Mouse (Mus musculus): Measurements from ENCODE around the gene Cnpy3. TPM values are rescaled to one million over a fixed set of nuclear protein-coding genes. Genes with fewer than 3 reads are reported as not detected.
A peak's percentile ranks its signal among the peaks of the same experiment; 100 is the strongest.

Gene Cnpy3
- polyA plus RNA-seq, 1 experiment from 2014 or later = 65.8 TPM

GRCm38 (mm10) chr17:46706375-46707089 is 45.5 kb downstream of the Cnpy3 start:
- Histone ChIP-seq H3K27me3 (replicated peaks; ENCODE audit: low read depth, poor library complexity, severe bottlenecking) (no peaks in the 10 kb centered on the region), H3K9me3 (no peaks in the 10 kb centered on the region), H3K36me3 (replicated peaks) (peaks cover 8% of the 10 kb centered on the region), H3K4me3 (peak overlapping the region; percentile 32), H3K27ac (replicated peaks) (no peak overlapping the region), H3K4me1 (peaks cover 46% of the 10 kb centered on the region)
- no peak for DNase-seq (ENCODE audit: low spot score)
- WGBS = 93% methylated on average over 14 of the region's 14 CpGs

GRCm38 (mm10) chr17:46704887-46705835 is 46.9 kb downstream of the Cnpy3 start, which contains the start of gene Ppp2r5d:
TSS of gene Ppp2r5d (minus strand) at chr17:46705111.
- Histone ChIP-seq H3K27me3 (replicated peaks; ENCODE audit: low read depth, poor library complexity, severe bottlenecking) (no peaks in the 10 kb centered on the region), H3K9me3 (no peaks in the 10 kb centered on the region), H3K27ac (replicated peaks) (peak within 1 kb of the TSS; percentile 94), H3K4me3 (peak within 1 kb of the TSS; percentile 94), H3K36me3 (replicated peaks) (peaks cover 22% of the 10 kb centered on the region), H3K4me1 (peaks cover 45% of the 10 kb centered on the region)
- WGBS = 1% methylated on average over 48 of the region's 48 CpGs
- DNase-seq (ENCODE audit: low spot score) = peak; percentile 97

DNA sequence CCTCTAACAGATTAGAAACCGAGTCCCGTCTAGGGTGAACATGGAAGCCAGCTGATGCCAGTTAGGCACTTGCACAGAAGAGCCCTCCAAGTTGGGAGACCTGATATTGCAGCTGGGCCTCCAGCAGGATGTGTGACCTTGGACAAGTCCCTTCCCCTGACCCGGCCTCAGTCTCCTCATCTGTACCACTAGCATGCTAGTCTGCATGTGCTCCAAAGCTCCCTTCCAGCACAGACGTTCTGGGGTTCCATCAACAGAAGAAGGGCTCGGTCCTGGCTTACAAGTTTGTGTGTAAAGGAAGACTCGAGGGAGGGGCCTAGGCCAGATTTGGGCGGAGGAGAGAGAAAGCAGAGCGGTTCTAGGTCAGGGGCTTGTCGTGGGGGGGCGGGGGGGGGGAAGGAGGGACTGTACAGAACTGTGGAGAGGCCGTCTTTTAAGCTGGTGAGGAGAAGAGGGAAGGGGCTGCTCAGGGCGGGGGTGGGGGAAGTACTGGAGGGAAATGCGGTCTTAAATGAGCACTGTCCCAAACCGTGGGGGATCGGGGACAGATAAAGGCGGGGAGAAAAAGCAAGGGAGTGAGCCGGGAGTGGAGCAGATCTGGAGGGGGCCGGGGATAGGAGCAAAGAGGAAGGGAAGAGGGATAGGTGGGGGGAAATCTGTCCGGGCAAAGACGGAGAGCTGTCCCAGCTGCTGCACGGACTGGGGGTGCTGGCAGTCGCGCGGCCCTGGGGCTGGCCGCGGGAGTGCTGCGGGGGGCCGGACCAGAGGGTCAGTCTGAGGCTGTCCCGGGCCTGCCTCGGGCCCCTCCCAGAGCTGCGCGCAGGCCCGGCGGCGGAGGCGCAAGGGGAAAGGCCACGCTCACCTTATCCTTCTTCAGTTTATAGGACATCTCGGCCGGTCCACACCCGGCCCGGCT is 47.8 kb downstream of the Cnpy3 start:
- Histone ChIP-seq H3K9me3 (no peaks in the 10 kb centered on the region), H3K36me3 (replicated peaks) (peaks cover 31% of the 10 kb centered on the region), H3K4me3 (peak overlapping the region; percentile 94), H3K27ac (replicated peaks) (peak overlapping the region; percentile 94), H3K27me3 (replicated peaks; ENCODE audit: low read depth, poor library complexity, severe bottlenecking) (no peaks in the 10 kb centered on the region), H3K4me1 (peaks cover 45% of the 10 kb centered on the region)
- DNase-seq (ENCODE audit: low spot score) = no peak
- WGBS = 5% methylated on average over 41 of the region's 41 CpGs

GRCm38 (mm10) chr17:46702506-46702905 is 49.5 kb downstream of the Cnpy3 start:
- 93% methylated on average over 5 of the region's 5 CpGs for WGBS
- no peaks in the 10 kb centered on the region for H3K27me3 ChIP-seq (replicated peaks; ENCODE audit: low read depth, poor library complexity, severe bottlenecking)
- peak overlapping the region; percentile 94; the same call in 1 of the 2 replicates for H3K4me3 ChIP-seq
- H3K4me1 ChIP-seq = peaks cover 45% of the 10 kb centered on the region
- H3K27ac ChIP-seq (replicated peaks) = no peak overlapping the region
- H3K36me3 ChIP-seq (replicated peaks) = peaks cover 48% of the 10 kb centered on the region
- H3K9me3 ChIP-seq = no peaks in the 10 kb centered on the region
- no peak for DNase-seq (ENCODE audit: low spot score)

DNA sequence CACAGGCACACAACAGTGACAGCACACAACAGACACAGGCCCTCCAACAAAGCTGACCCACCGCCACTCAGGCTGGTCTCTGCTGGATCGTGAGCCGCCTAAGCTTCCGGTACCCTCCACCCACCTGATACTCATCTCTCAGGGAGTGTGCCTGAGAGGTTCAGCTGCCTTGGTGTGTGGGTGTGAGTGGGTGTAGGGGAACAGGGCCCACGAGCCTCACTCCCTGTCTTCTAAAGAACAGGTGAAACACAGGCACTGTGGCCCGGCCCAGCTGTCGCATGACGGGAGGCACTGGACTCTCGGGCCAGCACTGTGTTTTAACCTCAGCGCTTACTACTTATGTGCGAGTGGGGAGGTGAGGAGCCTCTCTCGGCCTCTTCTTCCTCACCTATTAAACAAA is 49.9 kb downstream of the Cnpy3 start:
- DNase-seq (ENCODE audit: low spot score) = no peak
- Histone ChIP-seq H3K4me1 (peaks cover 45% of the 10 kb centered on the region), H3K9me3 (no peaks in the 10 kb centered on the region), H3K27me3 (replicated peaks; ENCODE audit: low read depth, poor library complexity, severe bottlenecking) (no peaks in the 10 kb centered on the region), H3K36me3 (replicated peaks) (peaks cover 52% of the 10 kb centered on the region), H3K4me3 (no peak overlapping the region; the same call in 1 of the 2 replicates), H3K27ac (replicated peaks) (no peak overlapping the region)
- 89% methylated on average over 12 of the region's 12 CpGs for WGBS

DNA sequence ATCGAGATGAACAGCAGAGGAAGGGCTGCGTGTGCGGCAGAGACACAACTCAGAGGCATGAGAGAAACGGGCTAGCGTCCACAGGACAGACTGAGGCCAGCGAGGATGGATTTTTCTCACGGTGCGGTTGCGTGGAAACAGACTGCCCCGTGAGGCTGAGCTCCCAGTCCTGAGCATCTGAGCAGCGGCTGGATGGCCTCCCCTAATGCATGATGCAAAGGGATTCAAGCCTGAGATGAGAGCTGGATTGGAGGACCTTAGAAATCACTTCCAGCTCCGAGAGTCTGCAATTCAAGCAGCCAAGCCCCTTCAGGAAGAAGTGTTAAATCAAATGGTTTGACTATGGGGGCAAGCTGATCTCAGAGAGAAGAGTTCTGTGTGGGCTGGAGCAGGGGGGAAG is 50.5 kb downstream of the Cnpy3 start:
- no peaks in the 10 kb centered on the region for H3K9me3 ChIP-seq
- WGBS = 86% methylated on average over 12 of the region's 12 CpGs
- H3K4me3 ChIP-seq = no peak overlapping the region

DNA sequence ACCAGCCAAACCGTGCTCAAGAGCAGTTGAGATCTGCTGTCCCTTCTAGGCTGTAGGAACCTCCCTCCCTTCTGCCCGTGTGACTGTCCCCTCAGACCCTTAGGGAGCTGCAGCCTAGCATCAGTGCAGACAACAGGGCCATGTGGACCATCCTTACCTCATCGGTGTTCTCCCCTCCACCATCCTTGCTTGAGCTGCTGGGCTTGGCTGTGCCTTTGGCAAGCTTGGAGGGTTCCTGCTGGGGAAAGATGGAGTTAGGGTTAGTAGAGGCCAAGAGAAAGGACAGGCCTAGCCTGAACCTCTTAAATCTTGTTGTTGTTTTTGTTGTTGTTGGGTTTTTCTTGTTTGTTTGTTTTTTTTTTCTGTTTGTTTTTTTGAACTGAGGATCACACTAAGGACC is 52.1 kb downstream of the Cnpy3 start:
- WGBS = 89% methylated on average over 3 of the region's 3 CpGs

More for the DNA sequence above, 50.5 kb downstream of the Cnpy3 start:
- H3K36me3 ChIP-seq (replicated peaks) = peaks cover 58% of the 10 kb centered on the region
- no peaks in the 10 kb centered on the region for H3K27me3 ChIP-seq (replicated peaks; ENCODE audit: low read depth, poor library complexity, severe bottlenecking)
- DNase-seq (ENCODE audit: low spot score) = no peak
- no peak overlapping the region for H3K27ac ChIP-seq (replicated peaks)
- peaks cover 43% of the 10 kb centered on the region for H3K4me1 ChIP-seq

DNA sequence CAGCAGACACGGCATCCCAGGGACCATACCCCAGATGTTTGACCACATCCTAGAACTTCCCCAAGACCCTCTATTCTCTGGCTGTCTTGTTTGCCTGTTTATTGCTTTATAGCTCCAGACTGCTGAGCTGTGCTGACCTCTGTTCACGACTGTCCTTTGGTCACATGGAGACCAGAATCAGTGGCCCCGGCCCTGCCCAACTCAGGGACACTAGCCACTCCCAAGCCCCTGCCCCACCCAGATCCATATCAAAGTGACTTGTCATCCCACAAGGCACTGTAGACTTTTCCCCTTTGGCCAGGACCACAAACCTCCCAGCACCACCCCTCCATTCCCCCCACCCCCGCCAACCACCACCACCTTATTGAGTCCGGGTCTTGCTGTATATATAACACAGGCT is 52.8 kb downstream of the Cnpy3 start:
- Histone ChIP-seq H3K9me3 (no peaks in the 10 kb centered on the region), H3K27me3 (replicated peaks; ENCODE audit: low read depth, poor library complexity, severe bottlenecking) (no peaks in the 10 kb centered on the region), H3K36me3 (replicated peaks) (peaks cover 73% of the 10 kb centered on the region), H3K27ac (replicated peaks) (no peak overlapping the region), H3K4me3 (no peak overlapping the region), H3K4me1 (peaks cover 29% of the 10 kb centered on the region)
- DNase-seq (ENCODE audit: low spot score) = no peak
- WGBS = 88% methylated on average over 5 of the region's 5 CpGs

More for the DNA sequence above, 52.1 kb downstream of the Cnpy3 start:
- H3K36me3 ChIP-seq (replicated peaks) = peaks cover 72% of the 10 kb centered on the region
- H3K27me3 ChIP-seq (replicated peaks; ENCODE audit: low read depth, poor library complexity, severe bottlenecking) = no peaks in the 10 kb centered on the region
- no peaks in the 10 kb centered on the region for H3K9me3 ChIP-seq
- no peak overlapping the region for H3K4me3 ChIP-seq
- H3K4me1 ChIP-seq = peaks cover 30% of the 10 kb centered on the region
- H3K27ac ChIP-seq (replicated peaks) = no peak overlapping the region
- DNase-seq (ENCODE audit: low spot score) = no peak

DNA sequence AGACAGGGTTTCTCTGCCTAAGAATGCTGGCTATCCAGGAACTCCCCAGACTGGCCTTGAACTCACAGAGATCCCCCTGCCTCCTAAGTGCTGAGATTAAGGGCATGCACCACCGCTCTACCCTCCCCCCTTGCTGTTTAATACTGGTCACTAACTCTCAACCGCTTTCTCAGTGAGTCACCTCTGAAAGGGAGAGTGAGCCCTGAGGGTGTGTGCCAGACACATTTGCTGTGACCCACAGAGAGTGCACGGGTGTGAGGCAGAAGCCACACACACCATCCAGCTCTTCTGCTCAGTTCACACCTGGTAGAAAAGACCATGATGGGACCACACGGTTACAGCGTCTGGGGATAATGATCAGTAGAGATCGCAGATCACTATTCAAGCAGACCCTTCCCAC is 53.5 kb downstream of the Cnpy3 start:
- H3K36me3 ChIP-seq (replicated peaks) = peaks cover 78% of the 10 kb centered on the region
- H3K4me1 ChIP-seq = peaks cover 22% of the 10 kb centered on the region
- no peak overlapping the region for H3K27ac ChIP-seq (replicated peaks)
- DNase-seq (ENCODE audit: low spot score) = no peak
- 90% methylated on average over 6 of the region's 6 CpGs for WGBS
- H3K9me3 ChIP-seq = no peaks in the 10 kb centered on the region
- H3K27me3 ChIP-seq (replicated peaks; ENCODE audit: low read depth, poor library complexity, severe bottlenecking) = no peaks in the 10 kb centered on the region
- H3K4me3 ChIP-seq = no peak overlapping the region

GRCm38 (mm10) chr17:46694517-46695063 is 57.4 kb downstream of the Cnpy3 start:
- Histone ChIP-seq H3K27ac (replicated peaks) (no peak overlapping the region), H3K27me3 (replicated peaks; ENCODE audit: low read depth, poor library complexity, severe bottlenecking) (no peaks in the 10 kb centered on the region), H3K9me3 (no peaks in the 10 kb centered on the region), H3K4me3 (no peak overlapping the region), H3K4me1 (no peaks in the 10 kb centered on the region), H3K36me3 (replicated peaks) (peaks cover 83% of the 10 kb centered on the region)
- 85% methylated on average over 1 of the region's 1 CpGs for WGBS
- DNase-seq (ENCODE audit: low spot score) = no peak

DNA sequence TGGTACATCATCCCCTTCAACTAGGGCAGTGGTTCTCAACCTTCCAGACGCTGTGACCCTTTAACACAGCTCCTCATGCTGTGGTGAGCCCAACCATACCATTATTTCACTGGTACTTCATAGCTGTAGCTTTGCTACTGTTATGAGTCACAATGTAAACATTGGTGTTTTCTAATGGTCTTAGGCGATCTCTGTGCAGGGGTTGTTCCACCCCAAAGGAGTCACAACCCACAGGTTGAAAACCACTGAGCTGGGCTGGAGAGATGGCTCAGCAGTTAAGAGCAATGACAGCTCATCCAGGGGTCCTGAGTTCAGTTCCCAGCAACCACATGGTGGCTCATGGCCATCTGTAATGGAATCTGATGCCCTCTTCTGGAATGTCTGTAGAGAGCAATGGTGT is 60.6 kb downstream of the Cnpy3 start:
- DNase-seq (ENCODE audit: low spot score) = no peak
- H3K36me3 ChIP-seq (replicated peaks) = peaks cover 80% of the 10 kb centered on the region
- H3K27me3 ChIP-seq (replicated peaks; ENCODE audit: low read depth, poor library complexity, severe bottlenecking) = no peaks in the 10 kb centered on the region
- no peak overlapping the region for H3K27ac ChIP-seq (replicated peaks)
- H3K9me3 ChIP-seq = no peaks in the 10 kb centered on the region
- H3K4me3 ChIP-seq = no peak overlapping the region
- H3K4me1 ChIP-seq = no peaks in the 10 kb centered on the region
- 91% methylated on average over 2 of the region's 2 CpGs for WGBS

- no peaks in the 10 kb centered on the region for H3K27me3 ChIP-seq (replicated peaks; ENCODE audit: low read depth, poor library complexity, severe bottlenecking)
- H3K9me3 ChIP-seq = no peaks in the 10 kb centered on the region
- H3K27ac ChIP-seq (replicated peaks) = no peak overlapping the region
- no peaks in the 10 kb centered on the region for H3K4me1 ChIP-seq
- H3K4me3 ChIP-seq = no peak overlapping the region
- DNase-seq (ENCODE audit: low spot score) = no peak
- peaks cover 80% of the 10 kb centered on the region for H3K36me3 ChIP-seq (replicated peaks)
- 94% methylated on average over 12 of the region's 12 CpGs for WGBS
Observed at GRCm38 (mm10) chr17:46690665-46691064, 61.3 kb downstream of the Cnpy3 start.

Measured in embryonic facial prominence, embryonic 10.5 days (tissue).